In the genomic region with DNA sequence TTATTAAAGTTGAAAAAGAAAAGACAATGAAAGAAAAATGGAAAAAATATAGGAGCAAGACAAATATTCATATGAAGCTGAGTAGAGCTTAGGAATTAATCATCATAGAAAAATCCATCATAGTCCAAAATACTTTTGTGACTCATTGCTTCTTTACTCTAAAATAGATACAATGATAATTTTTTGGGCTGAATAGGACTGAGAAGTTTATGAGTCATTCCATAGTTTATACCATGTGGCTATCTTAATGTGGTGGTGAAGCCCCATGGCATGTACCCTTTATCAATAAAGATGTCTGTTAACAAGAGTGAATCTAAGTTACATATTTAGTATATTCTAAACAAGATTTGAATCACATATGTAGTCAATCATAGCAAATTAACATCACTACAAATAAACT, we compare ENCODE assay signal across 26 mouse cellular contexts. TPM values are rescaled to one million over a fixed set of nuclear protein-coding genes. Genes with fewer than 3 reads are reported as not detected.
"Had no signal": no experiment of that assay in that cellular context is flagged by ENCODE, and none has a peak within 500 bp of the region (broad histone marks: within the 10 kb centered on the region; RNA-seq: fewer than 3 reads in every experiment).

No protein-coding gene starts in this region.

- H3K36me3 ChIP-seq: embryonic facial prominence, embryonic 10.5 days; embryonic facial prominence, embryonic 12.5 days; embryonic facial prominence, embryonic 13.5 days; embryonic facial prominence, embryonic 15.5 days; forebrain, embryonic 10.5 days; forebrain, embryonic 12.5 days; forebrain, embryonic 15.5 days had no signal

- H3K4me3 ChIP-seq: embryonic facial prominence, embryonic 10.5 days; embryonic facial prominence, embryonic 12.5 days; embryonic facial prominence, embryonic 13.5 days; embryonic facial prominence, embryonic 15.5 days; erythroblast, embryonic 14.5 days; forebrain, embryonic 10.5 days; forebrain, embryonic 12.5 days; forebrain, embryonic 13.5 days; forebrain, embryonic 15.5 days; gastrocnemius, adult 2 months; heart, adult 2 months had no signal

- H3K27me3 ChIP-seq: embryonic facial prominence, embryonic 12.5 days; embryonic facial prominence, embryonic 13.5 days; embryonic facial prominence, embryonic 15.5 days; forebrain, embryonic 12.5 days; forebrain, embryonic 13.5 days; forebrain, embryonic 15.5 days had no signal

- DNase-seq: cerebellum, adult 9-11 months; cerebellum, postnatal 10 days; cerebellum, postnatal 14 days; cerebellum, postnatal 25 days; cerebellum, postnatal 36 days; embryo, embryonic 11 days; forebrain, postnatal 0 days; gastrocnemius, adult 2 months; gastrocnemius, postnatal 10 days; gastrocnemius, postnatal 14 days; gastrocnemius, postnatal 25 days; gastrocnemius, postnatal 36 days; heart, adult 11 months; heart, adult 18-20 months; heart, adult 2 months had no signal

RNA-seq across cellular contexts. Expression of a gene that starts 9.4 kb away (rescaled TPM):
- polyA plus RNA-seq: embryonic facial prominence, embryonic 12.5 days; embryonic facial prominence, embryonic 13.5 days; embryonic facial prominence, embryonic 15.5 days; erythroblast, embryonic 14.5 days; forebrain, embryonic 11.5 days; forebrain, embryonic 12.5 days; forebrain, embryonic 13.5 days; forebrain, embryonic 15.5 days; forebrain, embryonic 16.5 days; forebrain, postnatal 0 days had no signal
